Mouse (Mus musculus) bone marrow, adult 2 months (tissue): ENCODE data around the gene Actg1. TPM values are rescaled to one million over a fixed set of nuclear protein-coding genes. Genes with fewer than 3 reads are reported as not detected.

Source experiments
- H3K27ac ChIP-seq: fragments of 200-500 bp; 2 replicates; pipeline ENCODE4 v1.5.1; 2012; ENCODE audit warnings: low read depth, mild to moderate bottlenecking, control low read depth, inconsistent platforms, low read length; ENCODE audit not compliant: control insufficient read depth, poor library complexity, insufficient read depth
- H3K4me1 ChIP-seq: fragments of 200-500 bp; 2 replicates; pipeline ENCODE4 v1.6.1; 2011; ENCODE audit warnings: low read length; ENCODE audit not compliant: control insufficient read depth, insufficient read depth
- H3K4me3 ChIP-seq: fragments of 200-500 bp; replicated peaks from 2 replicates; pipeline ENCODE3; 2011; ENCODE audit warnings: mild to moderate bottlenecking, low read depth, low read length, control low read depth; ENCODE audit not compliant: control insufficient read depth
- CTCF ChIP-seq: fragments of 200-500 bp; IDR thresholded peaks from 2 replicates; pipeline ENCODE4 v1.5.1; 2011; ENCODE audit warnings: low read length, control low read depth; ENCODE audit not compliant: control insufficient read depth, insufficient read depth
- POLR2A ChIP-seq: fragments of 200-500 bp; IDR thresholded peaks from 2 replicates; pipeline ENCODE4 v1.6.1; 2011; ENCODE audit warnings: low read depth, mild to moderate bottlenecking, control low read depth, low read length, borderline replicate concordance; ENCODE audit not compliant: control insufficient read depth
- WGBS: fragments of 180-500 bp; shearing (Covaris S2); methylation state at CpG from one replicate; pipeline ENCODE4 v1.1.7; 2018; 5-methylcytosine and 5-hydroxymethylcytosine counted together
- polyA plus RNA-seq: library from polyadenylated mRNA; stranded (reverse); fragments of >200 nt; gene quantifications from 2 replicates; pipeline ENCODE4 v1.2.4, GENCODE M21; 2011; ENCODE audit warnings: low replicate concordance; ENCODE audit not compliant: missing spikeins, insufficient read depth, insufficient read length

The Actg1 gene
- polyA plus RNA-seq, 1 experiment, result 760 TPM

GRCm38 (mm10) chr11:120307132-120307413 lies 41.3 kb downstream of the Actg1 start:
- no peak overlapping the region for H3K27ac ChIP-seq
- TF ChIP-seq CTCF (no peak), POLR2A (no peak)
- WGBS, result 54% methylated on average over 5 of the region's 5 CpGs
- peaks cover 5% of the 10 kb centered on the region for H3K4me1 ChIP-seq
- H3K4me3 ChIP-seq, result no peak overlapping the region

- H3K27ac ChIP-seq, result no peak overlapping the region
- peaks cover 5% of the 10 kb centered on the region for H3K4me1 ChIP-seq
- 68% methylated on average over 12 of the region's 12 CpGs for WGBS
- no peak overlapping the region for H3K4me3 ChIP-seq
- TF ChIP-seq POLR2A, result no peak
- TF ChIP-seq CTCF, result no peak
Observed at GRCm38 (mm10) chr11:120306366-120307131, 41.8 kb downstream of the Actg1 start.

- no peak for TF ChIP-seq CTCF
- TF ChIP-seq POLR2A, result no peak
- Histone ChIP-seq H3K27ac (peak overlapping the region; percentile 44), H3K4me1 (peaks cover 5% of the 10 kb centered on the region), H3K4me3 (peak overlapping the region; percentile 63)
- 22% methylated on average over 15 of the region's 15 CpGs for WGBS
Observed at GRCm38 (mm10) chr11:120305535-120306365, 42.6 kb downstream of the Actg1 start.

GRCm38 (mm10) chr11:120304886-120305534 lies 43.3 kb downstream of the Actg1 start:
- Histone ChIP-seq H3K27ac (peak overlapping the region; percentile 77), H3K4me3 (peak overlapping the region; percentile 63), H3K4me1 (peaks cover 4% of the 10 kb centered on the region)
- under 1% methylated on average over 53 of the region's 53 CpGs for WGBS
- peak; percentile 49; the same call in 1 of the 2 replicates for TF ChIP-seq CTCF
- peak; percentile 28; the same call in 1 of the 2 replicates for TF ChIP-seq POLR2A

GRCm38 (mm10) chr11:120304350-120304694 lies 44.0 kb downstream of the Actg1 start:
- Histone ChIP-seq H3K4me3 (no peak overlapping the region), H3K27ac (peak overlapping the region; percentile 50), H3K4me1 (peaks cover 5% of the 10 kb centered on the region)
- WGBS, result 66% methylated on average over 5 of the region's 5 CpGs
- TF ChIP-seq CTCF (no peak), POLR2A (no peak)

GRCm38 (mm10) chr11:120303559-120304349 lies 44.6 kb downstream of the Actg1 start:
- H3K4me3 ChIP-seq, result no peak overlapping the region
- H3K4me1 ChIP-seq, result peaks cover 5% of the 10 kb centered on the region
- WGBS, result 70% methylated on average over 21 of the region's 21 CpGs
- H3K27ac ChIP-seq, result peak overlapping the region; percentile 53
- TF ChIP-seq CTCF (no peak), POLR2A (no peak)

GRCm38 (mm10) chr11:120303119-120303518 lies 45.2 kb downstream of the Actg1 start:
- TF ChIP-seq CTCF (no peak), POLR2A (no peak; the same call in 1 of the 2 replicates)
- no peak overlapping the region for H3K4me3 ChIP-seq
- H3K4me1 ChIP-seq, result peaks cover 5% of the 10 kb centered on the region
- 84% methylated on average over 9 of the region's 9 CpGs for WGBS
- H3K27ac ChIP-seq, result peak overlapping the region; percentile 53

- H3K4me1 ChIP-seq, result peaks cover 1% of the 10 kb centered on the region; the same call in 1 of the 2 replicates
Observed at GRCm38 (mm10) chr11:120299484-120299883, 48.9 kb downstream of the Actg1 start.

More at GRCm38 (mm10) chr11:120299484-120299883, 48.9 kb downstream of the Actg1 start:
- 30% methylated on average over 5 of the region's 5 CpGs for WGBS
- Histone ChIP-seq H3K4me3 (no peak overlapping the region), H3K27ac (no peak overlapping the region)
- TF ChIP-seq POLR2A (no peak), CTCF (no peak)
